Mouse (Mus musculus): ENCODE results near the gene Gm10142.
"Not testable (repeated sequence)": the region's sequence is repeated elsewhere in the genome, so short reads cannot be mapped to it uniquely, and the experiment has no call there.

Gene Gm10142

DNA sequence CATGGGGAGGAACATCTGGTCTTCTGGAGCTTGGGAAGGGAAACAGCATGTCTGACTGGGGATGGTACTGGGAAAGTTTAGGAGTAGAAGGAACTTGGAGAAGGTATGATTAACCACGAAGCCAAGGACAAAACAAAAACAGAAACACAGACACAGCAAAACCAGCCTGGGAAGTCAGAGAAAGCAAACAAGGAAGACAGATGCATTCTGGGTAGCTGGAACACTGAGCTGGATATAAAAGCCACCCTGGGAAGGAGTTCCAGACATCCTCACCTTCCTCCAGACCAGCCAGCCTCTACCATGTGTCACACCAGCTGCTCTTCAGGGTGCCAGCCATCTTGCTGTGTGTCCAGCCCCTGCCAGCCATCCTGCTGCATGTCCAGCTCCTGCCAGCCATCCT lies at the start of gene Gm10142:
Gm10142 (plus strand) TSS at position 301 of the 400 bp plus-strand sequence.
- DNase-seq: no peak

DNA sequence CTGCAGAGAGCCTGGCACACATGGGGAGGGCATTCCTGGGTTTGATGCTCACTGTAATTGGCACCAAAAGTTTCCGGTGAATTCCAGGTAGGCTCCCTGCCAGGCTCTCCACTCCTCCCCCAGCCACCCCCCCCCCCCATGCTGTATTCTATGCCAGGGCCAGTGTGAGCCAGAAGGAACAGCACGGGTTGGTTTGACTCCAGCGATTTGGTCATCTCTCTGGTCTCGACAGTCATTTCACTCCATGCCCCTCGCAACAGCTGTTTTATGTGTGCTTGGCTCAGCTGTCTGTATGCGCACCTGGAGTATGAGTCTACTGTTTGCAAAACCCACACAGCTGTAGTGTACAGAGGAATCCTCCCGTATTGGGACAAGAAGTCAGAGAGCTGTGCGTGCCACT lies 49.3 kb upstream of the Gm10142 start:
- no peak for DNase-seq

DNA sequence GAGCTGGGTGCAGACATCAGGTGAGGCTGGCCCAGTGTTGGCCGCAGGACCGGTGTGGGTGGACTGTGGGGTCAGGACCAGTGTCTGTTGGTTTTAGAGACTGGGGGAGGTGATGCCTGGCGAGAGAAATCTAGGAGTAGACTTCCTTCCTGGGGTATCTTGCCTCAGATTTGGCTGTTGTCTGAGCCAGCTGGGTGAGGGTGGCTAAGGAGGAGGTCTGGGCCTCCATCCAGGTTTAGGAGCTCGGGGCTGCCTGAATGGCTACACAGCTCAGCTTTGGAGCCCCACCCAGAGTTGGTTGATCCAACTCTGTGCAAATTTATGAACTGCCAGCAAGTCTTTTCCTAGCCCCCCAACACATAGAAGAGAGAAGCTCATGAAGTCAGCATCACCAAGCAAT lies 48.2 kb upstream of the Gm10142 start:
- no peak for DNase-seq

DNA sequence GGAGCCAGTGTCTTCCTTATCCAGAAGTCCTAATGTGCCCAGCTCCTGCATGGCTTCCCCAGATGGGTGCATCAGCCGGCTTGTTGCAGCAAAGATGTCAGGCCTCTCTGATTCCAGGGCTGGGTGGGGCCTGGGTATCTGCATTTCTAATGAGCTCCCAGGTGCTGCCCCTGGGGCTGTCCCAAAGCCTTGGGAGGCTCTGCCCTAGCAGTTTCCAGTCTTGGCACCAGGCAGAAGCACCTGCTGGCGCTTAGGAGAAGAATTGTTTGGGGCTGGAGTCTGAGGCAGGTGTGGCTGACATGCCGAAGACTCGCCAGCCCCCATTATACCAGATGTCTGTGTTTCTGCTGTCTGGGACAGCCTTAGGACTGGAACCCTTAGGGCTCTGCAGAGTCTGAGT lies 44.9 kb upstream of the Gm10142 start:
- DNase-seq: no peak

DNA sequence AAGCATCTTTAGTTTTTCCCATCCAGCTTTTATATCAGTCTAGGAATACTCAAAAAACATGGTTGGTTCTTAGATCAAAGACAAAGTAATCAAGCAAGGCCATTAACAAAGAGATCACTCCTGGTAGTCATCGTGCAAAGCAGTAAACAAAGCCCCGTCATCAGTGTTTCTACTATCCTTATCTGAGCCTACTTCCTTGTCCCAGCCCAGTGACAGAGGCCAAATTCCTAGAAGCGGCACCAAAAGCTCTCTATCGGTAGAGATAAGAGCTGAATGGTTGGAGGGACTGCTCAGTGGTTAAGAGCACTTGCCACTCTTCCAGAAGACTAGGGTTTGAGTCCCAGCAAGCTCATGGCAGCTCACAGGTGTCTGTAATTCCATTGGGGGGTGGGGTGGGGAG lies 44.1 kb upstream of the Gm10142 start:
- DNase-seq: no peak

DNA sequence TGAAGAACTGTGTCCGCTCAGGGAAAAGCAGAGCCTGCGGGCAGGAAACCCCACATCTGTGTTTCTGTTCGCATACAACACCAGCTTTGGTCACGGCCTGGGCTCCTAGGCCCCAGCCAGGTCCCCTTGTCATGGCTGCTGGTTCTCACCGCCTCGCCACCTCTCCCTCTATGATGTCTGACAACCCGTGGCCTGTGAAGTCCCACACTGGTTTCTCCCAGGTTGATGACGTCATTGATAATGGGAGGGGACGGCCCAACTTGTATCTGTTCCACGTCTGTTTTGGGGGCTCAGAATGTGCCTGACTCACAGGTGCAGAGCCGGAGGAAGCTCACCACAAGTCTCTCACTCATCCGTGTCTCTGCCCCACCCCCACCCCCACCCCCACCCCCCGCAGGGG lies 41.8 kb upstream of the Gm10142 start:
- no peak for DNase-seq

DNA sequence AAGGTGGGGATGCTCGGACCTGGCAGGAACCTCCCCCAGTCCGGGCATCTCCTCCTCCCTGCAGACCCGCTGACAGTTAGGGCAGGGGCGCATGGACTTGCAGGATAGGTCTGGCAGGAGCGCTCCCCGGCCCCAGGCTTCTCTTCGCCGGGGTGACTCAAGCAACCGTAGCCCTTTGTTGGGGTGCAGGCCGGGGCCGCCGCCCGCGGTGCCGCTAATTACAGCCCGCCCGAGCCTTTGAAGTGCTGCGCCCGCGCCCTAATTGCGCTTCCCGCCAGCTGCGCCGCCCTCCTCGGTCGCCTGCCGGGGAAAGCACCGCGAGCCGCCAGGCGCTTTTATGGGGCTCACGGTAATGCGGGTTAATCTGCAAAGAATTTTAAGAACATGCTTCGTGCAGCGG lies 38.0 kb upstream of the Gm10142 start:
- DNase-seq: peak; percentile 59

DNA sequence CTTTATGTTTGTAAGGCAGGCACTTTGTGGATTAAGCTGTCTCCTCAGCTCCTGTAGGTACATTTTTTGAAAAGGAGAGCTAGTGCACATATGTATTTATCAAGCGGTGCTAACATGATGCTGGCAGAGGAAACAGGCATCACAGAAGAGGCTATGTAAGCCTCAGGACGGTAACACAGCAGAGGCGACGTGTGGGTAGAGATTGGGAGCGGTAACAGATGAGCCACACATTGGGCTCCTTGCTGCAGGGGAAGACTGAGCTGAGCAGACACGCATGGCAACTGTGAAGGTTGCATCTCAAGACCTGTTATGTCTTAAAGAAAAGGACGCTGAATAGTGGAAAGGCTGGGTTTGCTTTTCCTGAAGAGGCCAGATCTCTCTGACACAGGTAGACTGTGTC lies 32.6 kb upstream of the Gm10142 start:
- DNase-seq: no peak

DNA sequence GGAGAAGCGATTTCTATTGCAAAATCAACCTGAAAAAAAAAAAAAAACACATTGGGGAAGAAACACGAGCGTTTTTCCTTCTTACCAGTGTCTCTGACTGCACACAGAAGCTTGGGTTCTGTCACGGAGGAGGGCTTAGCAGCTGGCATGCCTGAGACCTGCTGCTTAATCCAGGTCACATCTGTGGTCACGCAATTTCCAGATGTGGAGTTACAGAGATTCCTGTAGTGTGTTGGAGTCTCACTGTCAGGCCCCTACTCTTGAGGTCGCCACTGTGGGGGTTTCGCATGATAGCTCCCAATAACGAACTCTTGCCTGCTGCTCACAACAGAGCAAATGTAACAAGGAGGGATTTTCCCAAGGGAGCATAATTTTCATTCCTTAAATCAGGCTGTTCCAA lies 31.4 kb upstream of the Gm10142 start:
- peak; percentile 54 for DNase-seq

DNA sequence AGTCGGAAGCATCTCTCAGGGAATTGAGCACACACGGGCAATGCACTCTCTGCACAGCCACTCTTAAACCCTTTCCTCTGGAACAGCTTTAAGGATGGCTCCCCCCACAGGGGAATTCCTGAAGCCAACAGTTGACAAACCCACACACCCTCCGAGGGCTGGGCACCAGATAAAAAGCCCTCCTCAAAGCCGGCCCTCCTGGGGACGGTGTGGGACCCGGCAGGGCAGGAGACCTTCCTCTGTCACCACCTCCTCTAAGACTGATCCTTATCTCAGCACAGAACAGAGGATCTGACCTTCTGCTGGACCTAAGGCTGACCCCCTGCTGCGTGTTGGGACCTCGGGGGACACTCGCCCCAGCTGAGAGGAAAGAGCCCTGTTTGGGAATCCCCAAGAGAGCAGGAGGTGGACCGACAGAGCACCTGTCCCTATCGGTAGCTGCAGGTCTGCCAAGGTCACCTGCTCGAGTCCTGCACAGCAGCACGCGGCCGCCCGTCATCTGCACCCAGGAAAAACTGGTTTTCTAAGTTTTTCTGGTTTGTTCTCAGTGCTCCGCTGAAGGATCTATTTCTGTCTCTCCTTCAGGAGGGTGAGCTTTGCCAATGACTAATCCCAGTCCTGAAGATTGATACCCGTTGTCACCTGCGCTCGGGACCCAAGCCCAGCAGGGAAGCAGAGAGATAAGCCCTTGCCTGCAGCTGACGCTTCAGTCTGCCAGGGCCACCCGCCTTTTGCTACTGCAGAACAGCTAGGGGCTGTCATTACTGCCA lies 29.5 kb upstream of the Gm10142 start, which contains the start of gene Tspear:
Tspear (plus strand) TSS at position 675 of the 770 bp plus-strand sequence.
- no peak for DNase-seq

DNA sequence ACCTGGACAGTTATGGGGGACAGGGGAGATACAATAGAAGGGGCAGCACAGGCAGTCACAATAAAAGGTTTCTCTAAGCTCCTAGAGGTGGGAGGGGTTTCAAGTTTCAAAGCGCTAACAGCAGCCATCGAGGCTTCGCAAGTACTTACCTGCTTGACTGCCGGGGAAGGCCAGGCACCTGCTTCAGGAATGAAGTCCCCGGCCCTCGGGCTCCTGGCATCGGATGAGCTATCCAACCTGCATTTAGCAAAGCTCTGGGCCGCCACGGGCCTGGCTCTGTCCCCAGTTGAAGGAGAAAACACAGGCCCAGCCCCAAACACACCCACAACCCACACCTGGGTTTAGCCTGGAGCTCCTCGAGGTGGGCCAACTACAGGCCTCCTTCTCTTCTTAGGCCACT lies 28.6 kb upstream of the Gm10142 start:
- no peak for DNase-seq

DNA sequence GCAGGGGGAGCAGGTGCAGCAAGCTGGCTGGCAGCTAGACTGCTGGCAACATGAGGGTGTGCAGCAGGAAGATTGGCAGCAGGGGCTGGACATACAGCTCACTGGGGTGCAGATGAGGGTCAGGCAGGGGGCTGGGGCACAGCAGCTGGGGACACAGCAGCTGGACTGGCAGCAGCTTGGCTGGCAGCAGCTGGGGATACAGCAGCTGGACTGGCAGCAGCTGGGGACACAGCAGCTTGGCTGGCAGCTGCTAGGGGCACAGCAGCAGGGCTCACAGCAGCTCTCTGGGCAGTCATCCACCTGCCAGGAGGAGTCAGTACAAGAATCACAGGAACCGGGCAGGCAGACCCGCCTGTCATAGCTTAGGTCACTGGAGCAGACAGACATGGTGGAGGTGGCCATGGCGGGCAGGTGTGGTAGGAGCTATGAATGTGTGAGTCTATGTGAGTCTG lies 25.2 kb upstream of the Gm10142 start, which contains the start of gene Gm19402:
Gm19402 (minus strand) TSS at position 402 of the 452 bp plus-strand sequence.
- not testable (repeated sequence) for DNase-seq

DNA sequence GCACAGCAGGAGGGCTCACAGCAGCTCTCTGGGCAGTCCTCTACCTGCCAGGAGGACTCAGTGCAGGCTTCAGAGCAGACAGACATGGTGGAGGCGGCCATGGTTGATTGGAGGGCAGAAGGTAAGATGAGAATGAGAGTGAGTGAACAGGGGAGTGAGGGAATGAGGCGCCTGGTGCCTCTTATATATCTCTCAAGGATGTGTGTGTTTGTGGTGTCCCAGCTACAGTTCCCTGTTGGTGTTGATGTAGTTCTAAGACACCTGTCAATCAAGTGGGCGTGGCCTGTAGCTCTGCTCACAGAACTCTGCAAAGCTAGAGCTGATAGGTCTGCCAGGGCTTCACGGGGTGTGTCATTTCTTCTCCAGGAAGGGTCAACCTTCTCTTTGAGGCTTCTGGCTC lies 18.5 kb upstream of the Gm10142 start, which contains the start of gene Gm9508:
Gm9508 (minus strand) TSS at position 101 of the 400 bp plus-strand sequence.
- DNase-seq: no peak

DNA sequence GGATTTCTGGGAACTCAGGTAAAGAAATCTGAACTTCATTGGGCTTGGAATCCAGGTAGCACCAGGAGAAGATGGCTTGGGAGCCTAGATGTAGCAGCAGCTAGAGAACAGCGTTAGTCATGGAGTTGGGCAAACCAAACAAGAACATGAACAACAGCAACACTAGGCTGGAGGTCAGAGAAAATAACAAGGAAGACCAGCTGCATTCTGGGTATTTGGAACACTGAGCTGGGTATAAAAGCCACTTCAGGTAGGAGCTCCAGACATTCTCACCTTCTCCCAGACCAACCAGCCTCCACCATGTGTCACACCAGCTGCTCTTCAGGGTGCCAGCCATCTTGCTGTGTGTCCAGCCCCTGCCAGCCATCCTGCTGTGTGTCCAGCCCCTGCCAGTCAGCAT lies 9.3 kb upstream of the Gm10142 start, which contains the start of gene Gm10272:
Gm10272 (plus strand) TSS at position 301 of the 400 bp plus-strand sequence.
- DNase-seq: no peak

DNA sequence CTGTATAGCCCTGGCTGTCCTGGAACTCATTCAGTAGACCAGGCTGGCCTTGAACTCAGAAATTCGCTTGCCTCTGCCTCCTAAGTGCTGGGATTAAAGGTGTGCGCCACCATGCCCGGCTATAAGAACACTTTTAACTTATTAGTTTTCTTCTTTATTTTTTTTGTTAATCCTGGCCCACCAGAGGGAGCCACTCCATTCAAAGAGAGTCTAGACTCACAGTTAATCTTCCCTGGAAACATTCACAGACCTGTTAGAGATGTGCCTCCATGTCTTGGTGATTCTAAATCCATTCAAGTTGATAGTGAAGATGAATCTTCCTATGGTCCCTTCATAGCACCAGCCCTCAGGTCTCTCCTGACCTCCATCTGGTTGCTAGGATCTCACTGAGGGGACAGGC lies 5.8 kb upstream of the Gm10142 start:
- no peak for DNase-seq

DNA sequence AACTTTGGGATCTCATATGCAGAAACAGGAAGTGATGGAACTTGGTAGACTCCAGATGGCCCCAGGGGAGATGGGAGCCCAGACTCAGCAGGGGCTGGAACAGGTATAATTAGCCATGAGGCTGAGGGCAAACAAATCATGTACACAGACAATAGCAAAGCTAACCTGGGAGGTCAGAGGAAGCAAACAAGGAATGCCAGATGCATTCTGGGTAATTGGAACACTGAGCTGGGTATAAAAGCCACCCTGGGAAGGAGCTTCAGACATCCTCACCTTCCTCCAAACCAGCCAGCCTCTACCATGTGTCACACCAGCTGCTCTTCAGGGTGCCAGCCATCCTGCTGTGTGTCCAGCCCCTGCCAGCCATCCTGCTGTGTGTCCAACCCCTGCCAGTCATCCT lies 4.5 kb upstream of the Gm10142 start, which contains the start of gene Gm10024:
Gm10024 (plus strand) TSS at position 301 of the 400 bp plus-strand sequence.
- DNase-seq: not testable (repeated sequence)

DNA sequence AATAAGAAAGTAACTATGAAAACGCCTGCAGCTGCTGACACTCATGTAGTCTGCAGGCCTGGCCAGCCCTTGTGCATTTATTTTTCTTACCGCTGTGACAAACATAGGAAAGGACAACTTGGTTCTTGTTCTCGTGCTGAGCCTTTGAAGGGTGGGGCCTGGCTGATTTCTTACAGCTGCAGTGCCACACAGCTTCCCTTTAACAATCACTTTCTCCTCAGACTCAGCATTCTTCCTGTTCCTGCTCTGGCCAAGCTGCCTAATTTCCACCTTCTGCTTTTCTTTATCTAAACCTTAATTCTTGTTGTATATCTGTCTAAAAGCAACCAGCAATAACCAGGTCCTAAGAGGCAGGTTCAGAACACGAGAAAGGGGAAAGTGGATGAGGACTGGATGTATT lies 1.9 kb upstream of the Gm10142 start:
- no peak for DNase-seq

DNA sequence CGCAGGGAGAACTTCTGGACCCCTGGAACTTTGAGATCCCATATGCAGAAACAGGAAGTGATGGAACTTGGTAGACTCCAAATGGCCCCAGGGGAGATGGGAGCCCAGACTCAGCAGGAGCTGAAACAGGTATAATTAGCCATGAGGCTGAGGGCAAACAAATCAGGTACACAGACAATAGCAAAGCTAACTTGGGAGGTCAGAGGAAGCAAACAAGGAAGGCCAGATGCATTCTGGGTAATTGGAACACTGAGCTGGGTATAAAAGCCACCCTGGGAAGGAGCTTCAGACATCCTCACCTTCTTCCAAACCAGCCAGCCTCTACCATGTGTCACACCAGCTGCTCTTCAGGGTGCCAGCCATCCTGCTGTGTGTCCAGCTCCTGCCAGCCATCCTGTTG lies 4.7 kb downstream of the Gm10142 start, which contains the start of gene Krtap12-1:
Krtap12-1 (plus strand) TSS at position 301 of the 400 bp plus-strand sequence.
- DNase-seq: not testable (repeated sequence)

DNA sequence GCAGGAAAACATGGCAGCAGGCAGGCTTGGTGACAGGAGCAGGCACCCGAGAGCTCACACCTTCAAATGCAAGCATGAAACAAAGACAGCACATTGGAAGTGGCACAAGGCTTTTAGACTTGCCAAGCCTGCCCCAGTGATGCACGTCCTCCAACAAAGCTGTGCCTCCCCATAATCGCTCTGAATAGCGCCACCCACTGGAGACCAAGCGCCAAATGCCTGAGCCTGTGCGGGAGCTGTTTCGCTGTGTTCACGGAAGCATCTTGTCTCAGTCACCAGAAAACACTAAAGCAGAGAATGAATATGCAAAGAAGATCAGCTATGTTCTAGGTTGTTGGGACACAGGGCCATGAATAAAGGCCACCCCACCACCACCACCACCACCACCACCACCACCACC lies 9.2 kb downstream of the Gm10142 start:
- no peak for DNase-seq

DNA sequence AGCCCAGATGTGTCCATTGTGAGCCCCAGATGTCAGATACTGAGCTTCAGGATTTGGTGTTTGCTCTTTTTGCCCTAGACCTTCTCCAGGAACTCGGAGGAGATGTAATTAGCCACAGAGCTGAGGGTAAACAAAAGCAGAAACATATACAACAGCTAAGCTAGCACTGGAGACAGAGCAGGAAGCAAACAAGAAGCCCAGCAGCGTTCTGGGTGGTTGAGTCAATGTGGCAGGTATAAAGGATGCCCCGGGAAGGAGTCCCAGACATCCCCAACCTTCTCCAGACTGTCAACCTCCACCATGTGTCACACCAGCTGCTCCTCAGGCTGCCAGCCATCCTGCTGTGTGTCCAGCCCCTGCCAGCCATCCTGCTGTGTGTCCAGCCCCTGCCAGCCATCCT lies 10.6 kb downstream of the Gm10142 start, which contains the start of gene Gm10100:
Gm10100 (plus strand) TSS at position 301 of the 400 bp plus-strand sequence.
- no peak for DNase-seq

DNA sequence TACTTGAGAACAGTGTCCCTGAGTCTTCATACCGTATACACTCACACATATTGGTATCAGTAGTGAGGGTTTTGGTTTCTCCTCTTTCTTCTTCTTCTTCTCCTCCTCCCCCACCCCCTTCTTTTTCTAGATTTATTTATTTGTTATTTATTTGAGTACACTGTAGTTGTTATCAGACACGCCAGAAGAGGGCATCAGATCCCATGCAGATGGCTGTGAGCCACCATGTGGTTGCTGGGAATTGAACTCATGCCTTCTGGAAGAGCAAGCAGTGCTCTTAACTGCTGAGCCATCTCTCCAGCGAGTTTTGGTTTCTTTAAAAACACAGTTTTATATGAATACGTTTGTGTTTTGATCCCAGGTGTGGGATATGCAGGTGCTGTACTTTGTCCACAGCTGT lies 12.7 kb downstream of the Gm10142 start:
- DNase-seq: no peak

DNA sequence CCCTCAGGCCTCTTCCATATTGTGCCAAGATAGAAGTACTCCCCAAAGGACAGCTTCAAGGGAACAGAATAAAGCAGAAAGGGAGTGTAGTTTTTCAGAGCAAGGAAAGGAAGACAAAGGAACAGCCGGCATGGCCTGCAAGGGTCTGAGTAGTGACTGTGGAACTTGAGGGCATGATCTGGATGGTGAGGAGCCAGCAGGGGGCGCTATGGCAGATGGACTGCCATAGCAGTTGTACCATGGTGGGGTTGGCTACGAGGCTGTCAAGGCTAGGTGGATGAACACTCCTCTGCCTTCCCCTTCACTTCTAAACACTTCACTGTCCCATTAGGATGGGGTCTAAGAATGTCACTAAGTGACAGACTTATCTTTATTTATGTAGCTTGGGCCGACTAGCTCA lies 13.6 kb downstream of the Gm10142 start:
- peak; percentile 22 for DNase-seq

DNA sequence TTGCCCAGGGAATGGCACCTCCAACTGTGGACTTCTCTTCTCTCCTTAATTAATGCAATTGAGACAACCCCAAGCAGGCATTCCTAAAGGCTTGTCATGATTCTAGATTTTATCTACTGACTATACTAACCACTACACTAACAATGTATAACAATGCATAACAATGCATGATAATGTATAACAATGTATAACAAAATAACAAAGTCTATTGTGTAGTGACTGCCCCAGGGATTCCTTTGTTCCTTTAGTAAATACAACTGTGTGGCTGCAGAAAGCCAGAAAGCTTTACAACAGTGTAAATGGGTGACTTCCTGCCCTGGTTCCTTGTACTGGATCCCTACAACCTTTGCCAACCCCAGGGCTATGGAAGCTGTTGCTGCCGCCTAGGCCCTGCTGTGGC lies 20.3 kb downstream of the Gm10142 start:
- no peak for DNase-seq

DNA sequence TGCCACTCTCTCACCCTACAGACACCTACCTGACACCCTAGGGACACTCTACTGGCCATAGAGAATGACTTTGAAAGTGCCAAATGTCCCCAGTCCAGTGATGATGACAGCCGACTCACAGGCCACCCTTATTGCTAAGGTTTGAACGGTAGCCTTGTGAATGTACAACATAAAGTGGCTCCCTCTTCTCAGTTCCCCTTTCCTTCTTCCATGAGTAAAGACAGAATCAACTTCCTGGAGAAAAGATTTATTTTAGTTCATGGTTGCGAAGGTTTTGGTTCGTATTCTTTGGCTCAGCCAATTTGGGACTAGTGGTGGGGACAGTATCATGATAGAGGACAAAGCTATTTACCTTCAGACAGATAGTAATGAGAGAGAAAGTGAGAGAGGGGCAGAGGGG lies 23.3 kb downstream of the Gm10142 start:
- no peak for DNase-seq
